Mouse (Mus musculus) midbrain, postnatal 0 days (tissue): Measurements from ENCODE around the gene Mdk. TPM values are rescaled to one million over a fixed set of nuclear protein-coding genes. Genes with fewer than 3 reads are reported as not detected.
A peak's percentile ranks its signal among the peaks of the same experiment; 100 is the strongest.

ENCODE experiments used
- ATAC-seq: fragments of 200-750 bp; cut with Nextera tagmentation; 2 replicates; pipeline ENCODE4 v1.8.0; 2017; ENCODE audit warnings: moderate number of reproducible peaks, mild to moderate bottlenecking, moderate TSS enrichment, moderate library complexity; ENCODE audit not compliant: low FRiP score
- DNase-seq: peaks from one replicate; pipeline ENCODE4 v3.0.0-alpha.2; 2015; ENCODE audit warnings: low spot score
- H3K27ac ChIP-seq: fragments of 300-500 bp; sonication (generic); 2 replicates; pipeline ENCODE4 v1.5.1; 2014; ENCODE audit warnings: low read depth, mild to moderate bottlenecking, low read length, mixed read lengths
- H3K27me3 ChIP-seq: fragments of 300-500 bp; sonication (generic); 2 replicates; pipeline ENCODE4 v1.6.1; 2014; ENCODE audit warnings: low read length, control low read depth, mixed read lengths; ENCODE audit not compliant: insufficient read depth
- H3K36me3 ChIP-seq: fragments of 300-500 bp; sonication (generic); 2 replicates; pipeline ENCODE4 v1.6.1; 2014; ENCODE audit warnings: low read length, control low read depth, mixed read lengths; ENCODE audit not compliant: insufficient read depth
- H3K4me1 ChIP-seq: fragments of 300-500 bp; sonication (generic); 2 replicates; pipeline ENCODE4 v1.6.1; 2014; ENCODE audit warnings: mild to moderate bottlenecking, control low read depth, antibody characterized with exemption, low read length, mixed read lengths; ENCODE audit not compliant: insufficient read depth
- H3K4me2 ChIP-seq: fragments of 300-500 bp; sonication (generic); 2 replicates; pipeline ENCODE4 v1.6.1; 2014; ENCODE audit warnings: low read depth, mild to moderate bottlenecking, low read length, mixed read lengths; ENCODE audit not compliant: poor library complexity, severe bottlenecking
- H3K4me3 ChIP-seq: fragments of 300-500 bp; sonication (generic); 2 replicates; pipeline ENCODE4 v1.5.1; 2014; ENCODE audit warnings: low read depth, mild to moderate bottlenecking, low read length, moderate library complexity
- H3K9ac ChIP-seq: fragments of 300-500 bp; sonication (generic); replicated peaks from 2 replicates; pipeline ENCODE4 v1.6.1; 2014; ENCODE audit warnings: mild to moderate bottlenecking, low read length, moderate library complexity, mixed read lengths; ENCODE audit not compliant: poor library complexity, severe bottlenecking
- H3K9me3 ChIP-seq: fragments of 300-500 bp; sonication (generic); 2 replicates; pipeline ENCODE4 v1.6.1; 2016; ENCODE audit warnings: low read length, control low read depth
- CTCF ChIP-seq: IDR thresholded peaks from 2 replicates; pipeline ENCODE4 v1.5.1; 2016; ENCODE audit warnings: antibody characterized with exemption, mild to moderate bottlenecking
- WGBS: fragments of 180-500 bp; shearing (Covaris S2); extraction: QIAGEN DNeasy Blood & Tissue Kit; methylation state at CpG from one replicate; pipeline ENCODE4 v1.1.7; 2014; 5-methylcytosine and 5-hydroxymethylcytosine counted together
- polyA plus RNA-seq: library from polyadenylated mRNA; unstranded; fragments of >200 nt; fragmentation: Nextera tagmentation; extraction: Ambion mirVana; gene quantifications from 2 replicates; pipeline ENCODE4 v1.2.1, GENCODE M21; 2015
- total RNA-seq: library from RNA; depleted of rRNA; stranded (reverse); fragments of >200 nt; gene quantifications from 2 replicates; pipeline ENCODE4 v1.2.3, GENCODE M21; 2014

The Mdk gene
- total and polyA plus RNA-seq, 2 experiments from 2014 or later, result 39.0 to 71.4 TPM

GRCm38 (mm10) chr2:91949411-91950274 is 17.5 kb upstream of the Mdk start:
- Histone ChIP-seq H3K4me3 (no peak overlapping the region), H3K4me2 (peak overlapping the region; percentile 26), H3K4me1 (0 out of 2 replicates have a peak, but pooled peaks cover 14% of the 10 kb centered on the region), H3K36me3 (no peaks in the 10 kb centered on the region; the same call in 1 of the 2 replicates), H3K9me3 (no peaks in the 10 kb centered on the region), H3K9ac (0 out of 2 replicates have a peak overlapping the region, but pooled peaks have one; percentile 19), H3K27ac (peak overlapping the region; percentile 43; the same call in 1 of the 2 replicates), H3K27me3 (no peaks in the 10 kb centered on the region)
- no peak for TF ChIP-seq CTCF
- ATAC-seq, result peak; percentile 24
- 66% methylated on average over 17 of the region's 17 CpGs for WGBS
- DNase-seq, result peak; percentile 69

DNA sequence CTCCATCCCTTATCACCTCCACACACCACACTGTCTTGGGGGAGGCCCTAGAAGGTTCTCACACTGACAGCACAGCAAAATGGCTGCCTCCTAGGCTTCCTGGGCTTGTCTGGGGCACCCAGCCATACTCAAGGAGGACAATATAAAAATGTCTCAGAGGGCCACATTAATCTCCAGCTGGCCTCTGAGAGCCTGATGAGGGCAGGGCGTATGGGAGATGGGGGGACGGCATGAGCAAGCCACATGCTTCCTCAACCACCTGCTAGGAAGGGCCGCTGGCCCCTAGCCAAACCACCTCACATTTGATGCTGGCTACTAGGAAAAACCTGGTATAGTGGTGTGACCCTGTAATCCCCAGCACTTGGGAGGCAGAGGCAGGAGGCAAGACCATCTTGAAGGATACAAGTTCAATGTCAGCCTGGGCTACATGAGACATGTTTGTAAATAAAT is 16.7 kb upstream of the Mdk start:
- 79% methylated on average over 3 of the region's 3 CpGs for WGBS
- no peaks in the 10 kb centered on the region for H3K27me3 ChIP-seq
- 0 out of 2 replicates have a peak, but pooled peaks cover 14% of the 10 kb centered on the region for H3K4me1 ChIP-seq

GRCm38 (mm10) chr2:91948151-91948509 is 16.0 kb upstream of the Mdk start:
- Histone ChIP-seq H3K4me3 (no peak overlapping the region), H3K36me3 (no peaks in the 10 kb centered on the region; the same call in 1 of the 2 replicates), H3K9ac (no peak overlapping the region), H3K9me3 (no peaks in the 10 kb centered on the region), H3K4me1 (0 out of 2 replicates have a peak, but pooled peaks cover 14% of the 10 kb centered on the region), H3K27ac (no peak overlapping the region), H3K4me2 (no peak overlapping the region), H3K27me3 (no peaks in the 10 kb centered on the region)
- 84% methylated on average over 6 of the region's 6 CpGs for WGBS
- DNase-seq (no peak), ATAC-seq (no peak)
- TF ChIP-seq CTCF, result no peak

More for the DNA sequence above, 16.7 kb upstream of the Mdk start:
- no peaks in the 10 kb centered on the region; the same call in 1 of the 2 replicates for H3K36me3 ChIP-seq
- H3K27ac ChIP-seq, result no peak overlapping the region
- no peaks in the 10 kb centered on the region for H3K9me3 ChIP-seq
- no peak overlapping the region for H3K4me2 ChIP-seq
- H3K4me3 ChIP-seq, result no peak overlapping the region
- ATAC-seq (no peak), DNase-seq (no peak)
- no peak for TF ChIP-seq CTCF
- no peak overlapping the region for H3K9ac ChIP-seq

DNA sequence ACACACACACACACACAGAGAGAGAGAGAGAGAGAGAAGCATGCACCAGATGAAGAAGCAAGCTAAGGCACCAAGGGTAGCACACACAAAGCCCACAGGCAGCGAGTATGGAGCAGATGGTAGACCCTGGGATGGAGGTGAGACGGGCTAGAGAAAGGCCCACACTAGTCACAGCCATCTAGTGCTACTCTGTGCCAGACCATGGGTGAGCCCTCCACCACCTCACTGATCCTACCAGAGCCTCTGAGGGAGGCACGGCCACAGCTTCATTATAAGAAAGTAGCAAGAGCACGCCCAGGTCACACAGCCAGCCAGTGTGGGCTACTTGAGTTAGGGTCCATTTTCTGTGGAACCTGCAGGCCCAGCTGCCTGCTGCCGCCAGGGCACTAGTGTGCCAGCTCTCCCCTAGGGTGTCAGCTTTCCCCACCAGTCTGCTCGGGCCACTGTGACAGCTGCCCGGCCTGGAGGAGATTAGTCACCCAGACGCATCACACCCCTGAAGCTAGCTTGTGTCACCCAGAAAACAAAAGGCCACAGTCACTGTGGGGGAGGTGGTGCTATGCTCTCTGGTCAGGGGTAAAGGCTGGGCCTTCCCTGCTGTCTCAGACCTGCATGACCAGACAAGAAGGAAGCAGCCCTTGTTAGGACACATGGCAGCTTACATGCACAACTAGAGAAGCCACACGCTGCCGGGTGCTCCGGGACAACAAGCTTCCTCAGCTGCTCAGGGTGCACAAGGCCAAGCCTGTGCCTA is 15.5 kb upstream of the Mdk start:
- Histone ChIP-seq H3K27ac (no peak overlapping the region), H3K27me3 (no peaks in the 10 kb centered on the region), H3K4me1 (0 out of 2 replicates have a peak, but pooled peaks cover 14% of the 10 kb centered on the region), H3K4me3 (no peak overlapping the region), H3K9ac (no peak overlapping the region), H3K36me3 (no peaks in the 10 kb centered on the region; the same call in 1 of the 2 replicates), H3K4me2 (no peak overlapping the region), H3K9me3 (no peaks in the 10 kb centered on the region)
- DNase-seq (no peak), ATAC-seq (no peak)
- 48% methylated on average over 11 of the region's 11 CpGs for WGBS
- TF ChIP-seq CTCF, result no peak

DNA sequence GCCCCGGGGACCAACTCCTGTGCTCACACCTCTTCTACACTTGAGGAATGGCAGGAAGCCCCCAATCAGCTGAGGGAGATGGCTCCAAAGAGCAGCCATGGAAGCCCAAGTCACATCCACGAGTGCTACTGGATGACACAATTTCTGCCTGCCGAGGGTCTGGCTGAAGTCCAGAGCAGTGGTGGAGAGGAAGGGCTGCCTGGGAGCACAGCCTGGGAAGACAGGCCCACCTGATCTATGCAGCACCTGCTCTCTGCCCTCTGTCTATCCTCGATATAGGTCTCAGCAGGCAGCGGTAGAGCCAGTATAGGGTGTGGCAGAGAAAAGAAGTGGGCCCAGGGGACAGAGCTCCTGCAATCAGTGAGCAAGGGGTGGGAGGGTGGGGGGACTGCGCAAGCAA is 14.7 kb upstream of the Mdk start:
- H3K4me1 ChIP-seq, result 0 out of 2 replicates have a peak, but pooled peaks cover 14% of the 10 kb centered on the region
- peaks cover 5% of the 10 kb centered on the region; the same call in 1 of the 2 replicates for H3K36me3 ChIP-seq
- TF ChIP-seq CTCF, result no peak
- ATAC-seq (no peak), DNase-seq (no peak)
- H3K27me3 ChIP-seq, result no peaks in the 10 kb centered on the region
- H3K9me3 ChIP-seq, result no peaks in the 10 kb centered on the region
- WGBS, result 62% methylated on average over 6 of the region's 6 CpGs
- H3K9ac ChIP-seq, result no peak overlapping the region
- no peak overlapping the region for H3K4me3 ChIP-seq
- H3K27ac ChIP-seq, result no peak overlapping the region
- H3K4me2 ChIP-seq, result no peak overlapping the region
